Comparison of ENCODE assay signal across 9 mouse cellular contexts in the genomic region with DNA sequence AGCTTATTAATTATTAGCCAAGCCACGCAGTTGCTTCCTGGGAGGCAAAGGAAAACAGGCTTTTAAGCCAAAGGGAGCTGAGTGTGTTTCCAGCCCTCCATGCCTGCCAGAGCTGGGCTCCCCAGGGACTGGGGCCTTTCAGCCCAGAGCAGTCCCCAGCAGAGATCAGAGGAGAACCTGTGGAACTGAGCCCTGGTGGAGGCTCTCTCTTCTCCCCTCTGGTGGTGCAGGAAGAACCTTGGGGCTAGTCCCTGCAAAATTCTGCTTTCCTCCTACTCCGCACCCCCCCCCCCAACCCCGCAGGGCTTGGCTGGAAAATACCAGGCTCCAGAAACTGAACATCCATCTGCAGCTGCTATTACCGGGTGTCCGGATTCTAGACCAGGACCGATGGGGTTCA. TPM values are rescaled to one million over a fixed set of nuclear protein-coding genes. Genes with fewer than 3 reads are reported as not detected.
A peak's percentile ranks its signal among the peaks of the same experiment; 100 is the strongest.
DNase-seq lines count a peak whose midpoint lies in the region; ATAC-seq and TF ChIP-seq lines count a peak whose summit lies in the region.
"Had no signal": no experiment of that assay in that cellular context is flagged by ENCODE, and none has a peak within 500 bp of the region (broad histone marks: within the 10 kb centered on the region; RNA-seq: fewer than 3 reads in every experiment).

No protein-coding gene starts in this region.

- H3K36me3 ChIP-seq in heart, embryonic 12.5 days: no peaks in the 10 kb centered on the region
- no peaks in the 10 kb centered on the region for H3K36me3 ChIP-seq in hindbrain, embryonic 11.5 days (ENCODE audit: control insufficient read depth, insufficient read depth, low read length)
- H3K36me3 ChIP-seq in limb, embryonic 14.5 days (ENCODE audit: control insufficient read depth, insufficient read depth, low read length): no peaks in the 10 kb centered on the region
- H3K36me3 ChIP-seq in stomach, embryonic 16.5 days (ENCODE audit: control insufficient read depth, insufficient read depth, low read length): no peaks in the 10 kb centered on the region
- H3K36me3 ChIP-seq: G1E had no signal

- peak overlapping the region; percentile 91 for H3K4me2 ChIP-seq in heart, embryonic 12.5 days
- peak overlapping the region; percentile 86 for H3K4me2 ChIP-seq in hindbrain, embryonic 11.5 days (replicated peaks; ENCODE audit: low read depth, low read length)
- peak overlapping the region; percentile 78 for H3K4me2 ChIP-seq in limb, embryonic 14.5 days (replicated peaks; ENCODE audit: low read depth, low read length, severe bottlenecking)
- peak overlapping the region; percentile 56; the same call in 1 of the 2 replicates for H3K4me2 ChIP-seq in stomach, embryonic 16.5 days (ENCODE audit: low read depth, low read length)

- H3K27me3 ChIP-seq in heart, embryonic 12.5 days (replicated peaks): peaks cover 48% of the 10 kb centered on the region
- H3K27me3 ChIP-seq in hindbrain, embryonic 11.5 days (ENCODE audit: control insufficient read depth, insufficient read depth, low read length): peaks cover 4% of the 10 kb centered on the region
- H3K27me3 ChIP-seq in limb, embryonic 14.5 days (ENCODE audit: control insufficient read depth, insufficient read depth, low read length): peaks cover 23% of the 10 kb centered on the region
- H3K27me3 ChIP-seq in stomach, embryonic 16.5 days (ENCODE audit: control insufficient read depth, insufficient read depth, low read length): peaks cover 28% of the 10 kb centered on the region

- DNase-seq in heart, adult 9 months (ENCODE audit: low spot score in 2 of 2): no peak
- peak; percentile 36 for DNase-seq in hindbrain, embryonic 11.5 days (ENCODE audit: low spot score)
- DNase-seq in limb, embryonic 14.5 days (ENCODE audit: low spot score): no peak
- no peak for DNase-seq in thymus, postnatal 25 days
- DNase-seq in lung, adult 18-20 months: no peak

- no peak overlapping the region for H3K9ac ChIP-seq in heart, embryonic 12.5 days
- H3K9ac ChIP-seq in hindbrain, embryonic 11.5 days (ENCODE audit: low read depth, low read length): peak overlapping the region; percentile 62
- H3K9ac ChIP-seq in limb, embryonic 14.5 days (ENCODE audit: low read depth, low read length, severe bottlenecking): peak overlapping the region; percentile 52; the same call in 1 of the 2 replicates
- H3K9ac ChIP-seq in stomach, embryonic 16.5 days (ENCODE audit: low read length): no peak overlapping the region

- peak overlapping the region; percentile 52 for H3K4me3 ChIP-seq in heart, embryonic 12.5 days
- peak overlapping the region; percentile 33 for H3K4me3 ChIP-seq in brown adipose tissue, adult 24 weeks (ENCODE audit: insufficient read depth, low read depth, low read length)
- H3K4me3 ChIP-seq in hindbrain, embryonic 11.5 days (ENCODE audit: low read depth, low read length): peak overlapping the region; percentile 56
- peak overlapping the region; percentile 44 for H3K4me3 ChIP-seq in limb, embryonic 14.5 days (replicated peaks; ENCODE audit: low read length)
- H3K4me3 ChIP-seq in stomach, embryonic 16.5 days (replicated peaks; ENCODE audit: low read length): peak overlapping the region; percentile 46; the same call in 1 of the 2 replicates

- peaks cover 21% of the 10 kb centered on the region for H3K4me1 ChIP-seq in heart, embryonic 12.5 days (replicated peaks)
- no peaks in the 10 kb centered on the region for H3K4me1 ChIP-seq in brown adipose tissue, adult 24 weeks (ENCODE audit: control insufficient read depth, insufficient read depth, insufficient read length, low read length)
- H3K4me1 ChIP-seq in hindbrain, embryonic 11.5 days (replicated peaks; ENCODE audit: control insufficient read depth, insufficient read depth, low read length): no peaks in the 10 kb centered on the region; the same call in 1 of the 2 replicates
- H3K4me1 ChIP-seq in limb, embryonic 14.5 days (ENCODE audit: control insufficient read depth, insufficient read depth, low read length): peaks cover 4% of the 10 kb centered on the region; the same call in 1 of the 2 replicates
- H3K4me1 ChIP-seq in stomach, embryonic 16.5 days (ENCODE audit: control insufficient read depth, insufficient read depth, low read length): peaks cover 13% of the 10 kb centered on the region

- no peak for ATAC-seq in heart, embryonic 12.5 days (ENCODE audit: insufficient number of reproducible peaks, low FRiP score)
- no peak for ATAC-seq in hindbrain, embryonic 11.5 days (ENCODE audit: low FRiP score)
- no peak for ATAC-seq in limb, embryonic 14.5 days (ENCODE audit: low FRiP score, low read depth)
- no peak for ATAC-seq in stomach, embryonic 16.5 days (ENCODE audit: insufficient read depth, low FRiP score)

- WGBS in heart, embryonic 12.5 days: 17% methylated on average over 6 of the region's 6 CpGs
- 3% methylated on average over 5 of the region's 6 CpGs for WGBS in hindbrain, embryonic 11.5 days
- whole genome bisulfite sequencing in limb, embryonic 14.5 days: 12% methylated on average over 6 of the region's 6 CpGs
- 10% methylated on average over 6 of the region's 6 CpGs for WGBS in stomach, embryonic 16.5 days

- no peak overlapping the region for H3K27ac ChIP-seq in heart, embryonic 12.5 days (ENCODE audit: poor library complexity, severe bottlenecking)
- H3K27ac ChIP-seq in brown adipose tissue, adult 24 weeks (replicated peaks; ENCODE audit: low read depth, low read length): no peak overlapping the region
- H3K27ac ChIP-seq in hindbrain, embryonic 11.5 days (ENCODE audit: low read depth, low read length): no peak overlapping the region
- no peak overlapping the region for H3K27ac ChIP-seq in limb, embryonic 14.5 days (replicated peaks; ENCODE audit: low read depth, low read length)
- H3K27ac ChIP-seq in stomach, embryonic 16.5 days (ENCODE audit: low read length): no peak overlapping the region

- no peak for TF ChIP-seq POLR2A in limb, embryonic 14.5 days (IDR thresholded peaks at IDR 0.05; ENCODE audit: borderline replicate concordance, extremely low read depth, insufficient read depth, insufficient read length)

- H3K9me3 ChIP-seq in heart, embryonic 12.5 days (replicated peaks): no peaks in the 10 kb centered on the region
- H3K9me3 ChIP-seq in hindbrain, embryonic 11.5 days (ENCODE audit: control insufficient read depth, low read length): no peaks in the 10 kb centered on the region
- H3K9me3 ChIP-seq in limb, embryonic 14.5 days (ENCODE audit: control insufficient read depth, low read length): no peaks in the 10 kb centered on the region
- H3K9me3 ChIP-seq in stomach, embryonic 16.5 days (replicated peaks; ENCODE audit: control insufficient read depth, low read length): no peaks in the 10 kb centered on the region
- H3K9me3 ChIP-seq: G1E had no signal

RNA-seq across cellular contexts. Expression of a gene that starts 1.6 kb away (rescaled TPM):
- 0.77 and 0.92 TPM in 2 replicates for polyA plus RNA-seq in heart, embryonic 12.5 days (2016; fragmentation: Nextera tagmentation; extraction: Ambion mirVana)
- 1.7 and 2.3 TPM in 2 replicates for polyA plus RNA-seq in brown adipose tissue, adult 24 weeks (2012; ENCODE audit: insufficient read depth, insufficient read length, missing spikeins)
- 4.0 and 6.4 TPM in 2 replicates for polyA plus RNA-seq in hindbrain, embryonic 11.5 days (2014; fragmentation: Nextera tagmentation; extraction: Ambion mirVana)
- 1.2 and 1.5 TPM in 2 replicates for polyA plus RNA-seq in limb, embryonic 14.5 days (2012; rRNA removed)
- polyA plus RNA-seq in limb, embryonic 14.5 days (2014; fragmentation: Nextera tagmentation; extraction: Ambion mirVana): 1.0 and 1.2 TPM in 2 replicates
- polyA plus RNA-seq in stomach, embryonic 16.5 days (2015; fragmentation: Nextera tagmentation; extraction: Ambion mirVana): 0.95 and 1.5 TPM in 2 replicates
- polyA plus RNA-seq: G1E had no signal

Comparison
In these comparisons a context has a peak if more than half of its experiments do, and no peak if none do; other contexts are left out.
1. H3K9ac ChIP-seq: peak in hindbrain, embryonic 11.5 days (single experiment) and limb, embryonic 14.5 days (single experiment); none in heart, embryonic 12.5 days (single experiment) and stomach, embryonic 16.5 days (single experiment).
2. Peak in every context shown above with its lines, with median percentiles within 50 percentile points of each other: H3K4me2 ChIP-seq and H3K4me3 ChIP-seq.